Mouse (Mus musculus) CH12.LX (cell line): Measurements from ENCODE around the gene Rab11fip5. TPM values are rescaled to one million over a fixed set of nuclear protein-coding genes. Genes with fewer than 3 reads are reported as not detected.

Source experiments
- DNase-seq: peaks from one replicate; pipeline ENCODE4 v3.0.0-alpha.2; 2013; ENCODE audit errors: extremely low read depth
- H3K27ac ChIP-seq: 2 replicates; pipeline ENCODE4 v1.5.1; 2012; ENCODE audit warnings: low read depth, mild to moderate bottlenecking, control low read depth, moderate library complexity; ENCODE audit not compliant: insufficient read depth
- H3K27me3 ChIP-seq: replicated peaks from 2 replicates; pipeline ENCODE3; 2012; ENCODE audit warnings: inconsistent platforms
- H3K36me3 ChIP-seq, 2 experiments: replicated peaks in 1 of 2; 2 replicates each; pipeline versions ENCODE3 to v1.6.1; 2012; ENCODE audit warnings: inconsistent platforms in 1 of 2, low read length in 1 of 2, mild to moderate bottlenecking in 1 of 2, mixed read lengths in 1 of 2, moderate library complexity in 1 of 2; ENCODE audit not compliant: control insufficient read depth in 1 of 2, insufficient read depth in 1 of 2
- H3K4me1 ChIP-seq, 2 experiments: 2 replicates each; pipeline ENCODE4 v1.6.1; 2012; ENCODE audit warnings: inconsistent platforms in 1 of 2, moderate library complexity in 1 of 2; ENCODE audit not compliant: insufficient read depth in 2 of 2, control insufficient read depth in 1 of 2
- H3K4me2 ChIP-seq: 2 replicates; pipeline ENCODE4 v1.6.1; 2012; ENCODE audit warnings: low read depth, mild to moderate bottlenecking, control low read depth; ENCODE audit not compliant: poor library complexity, insufficient read depth, severe bottlenecking
- H3K4me3 ChIP-seq, 3 experiments: fragments of 150-350 bp in 1 of 3; sonication (generic) in 1 of 3; replicated peaks in 1 of 3; 2 replicates each; pipeline versions ENCODE3 to v1.5.1; 2011 to 2012; ENCODE audit warnings: low read depth in 2 of 3, low read length in 2 of 3, mild to moderate bottlenecking in 2 of 3, moderate library complexity in 2 of 3, control low read depth in 1 of 3, improper control_type of control experiment in 1 of 3, inconsistent platforms in 1 of 3, mixed read lengths in 1 of 3; ENCODE audit not compliant: poor library complexity in 1 of 3
- H3K79me2 ChIP-seq: replicated peaks from 2 replicates; pipeline ENCODE4 v1.6.1; 2012; ENCODE audit warnings: mild to moderate bottlenecking, moderate library complexity; ENCODE audit not compliant: control insufficient read depth, poor library complexity, insufficient read depth, severe bottlenecking; ENCODE audit errors: extremely low read depth
- H3K9ac ChIP-seq: 2 replicates; pipeline ENCODE4 v1.6.1; 2012; ENCODE audit warnings: low read depth, mild to moderate bottlenecking, control low read depth, moderate library complexity; ENCODE audit not compliant: insufficient read depth
- H3K9me3 ChIP-seq: replicated peaks from 2 replicates; pipeline ENCODE3; 2012; ENCODE audit warnings: low read length, inconsistent platforms, mixed read lengths
- E2F4 ChIP-seq: IDR thresholded peaks from 2 replicates; pipeline ENCODE4 v1.6.1; 2011; ENCODE audit warnings: low read depth, low read length, improper control_type of control experiment; ENCODE audit not compliant: insufficient replicate concordance
- ELF1 ChIP-seq: IDR thresholded peaks from 2 replicates; pipeline ENCODE4 v1.6.1; 2014; ENCODE audit warnings: low read depth, mild to moderate bottlenecking, inconsistent platforms, low read length, improper control_type of control experiment
- ETS1 ChIP-seq: conservative IDR thresholded peaks from 2 replicates; pipeline ENCODE4 v1.6.1; 2012; ENCODE audit warnings: low read depth, mild to moderate bottlenecking, inconsistent platforms, low read length, improper control_type of control experiment, moderate library complexity
- GABPA ChIP-seq: IDR thresholded peaks from 2 replicates; pipeline ENCODE4 v1.6.1; 2012; ENCODE audit warnings: low read depth, low read length, improper control_type of control experiment, inconsistent platforms; ENCODE audit not compliant: insufficient replicate concordance
- IRF4 ChIP-seq: IDR thresholded peaks from 2 replicates; pipeline ENCODE4 v1.6.1; 2014; ENCODE audit warnings: low read depth, mild to moderate bottlenecking, inconsistent platforms, low read length, improper control_type of control experiment
- JUN ChIP-seq: IDR thresholded peaks from 2 replicates; pipeline ENCODE4 v1.6.1; 2011; ENCODE audit warnings: low read depth, mild to moderate bottlenecking, low read length, improper control_type of control experiment, moderate library complexity; ENCODE audit not compliant: insufficient read depth
- JUND ChIP-seq: conservative IDR thresholded peaks from 2 replicates; pipeline ENCODE4 v1.6.1; 2011; ENCODE audit warnings: low read depth, low read length, improper control_type of control experiment
- MXI1 ChIP-seq: IDR thresholded peaks from 2 replicates; pipeline ENCODE4 v1.6.1; 2011; ENCODE audit warnings: mild to moderate bottlenecking, low read depth, low read length, improper control_type of control experiment
- POLR2A ChIP-seq: IDR thresholded peaks from 2 replicates; pipeline ENCODE4 v1.6.1; 2011; ENCODE audit warnings: low read depth, mild to moderate bottlenecking, improper control_type of control experiment, low read length
- RAD21 ChIP-seq: IDR thresholded peaks from 2 replicates; pipeline ENCODE4 v1.6.1; 2011; ENCODE audit warnings: low read depth, mild to moderate bottlenecking, low read length, improper control_type of control experiment, moderate library complexity
- SIN3A ChIP-seq: IDR thresholded peaks from 2 replicates; pipeline ENCODE4 v1.6.1; 2012; ENCODE audit warnings: low read length, improper control_type of control experiment, inconsistent platforms
- USF2 ChIP-seq: conservative IDR thresholded peaks from 2 replicates; pipeline ENCODE4 v1.6.1; 2011; ENCODE audit warnings: low read depth, low read length, improper control_type of control experiment
- ZKSCAN1 ChIP-seq: IDR thresholded peaks from 2 replicates; pipeline ENCODE4 v1.6.1; 2012; ENCODE audit warnings: low read depth, inconsistent platforms, low read length, improper control_type of control experiment, borderline replicate concordance
- ZMIZ1 ChIP-seq: IDR thresholded peaks from 2 replicates; pipeline ENCODE4 v1.6.1; 2012; ENCODE audit warnings: low read depth, mild to moderate bottlenecking, inconsistent platforms, low read length, improper control_type of control experiment
- ZNF384 ChIP-seq: IDR thresholded peaks from 2 replicates; pipeline ENCODE4 v1.6.1; 2012; ENCODE audit warnings: low read depth, low read length, improper control_type of control experiment, inconsistent platforms
- dilution Hi-C: fragments of 300-500 bp; cut with MboI; formaldehyde crosslinking; loops from 2 replicates; pipeline ENCODE4 v1.14.3; 2020; ENCODE audit warnings: low sequenced_read_pairs; ENCODE audit not compliant: extremely low pct_unique_long_range_greater_than_20kb, extremely low pct_ligation_motif_present
- in situ Hi-C: fragments of 300-500 bp; cut with MboI; formaldehyde crosslinking; loops from 3 replicates; pipeline ENCODE4 v1.14.3; 2019; ENCODE audit warnings: low sequenced_read_pairs, low pct_ligation_motif_present, low pct_unique_long_range_greater_than_20kb, mixed read lengths
- polyA plus RNA-seq: library from polyadenylated mRNA; unstranded; fragments of >175 nt; gene quantifications from 2 replicates; pipeline ENCODE4 v1.2.1, GENCODE M21; 2012; ENCODE audit warnings: low read depth; ENCODE audit not compliant: insufficient read length
- total RNA-seq, 2 experiments: library from RNA; depleted of rRNA; stranded (reverse); fragments of 300-350 nt in 1 of 2; fragments of >200 nt in 1 of 2; gene quantifications; 2 replicates each; pipeline ENCODE4 v1.2.3; 2012 to 2014

Rab11fip5 gene
- total and polyA plus RNA-seq, 3 experiments: 0.13 to 0.30 (median 0.17) TPM

DNA sequence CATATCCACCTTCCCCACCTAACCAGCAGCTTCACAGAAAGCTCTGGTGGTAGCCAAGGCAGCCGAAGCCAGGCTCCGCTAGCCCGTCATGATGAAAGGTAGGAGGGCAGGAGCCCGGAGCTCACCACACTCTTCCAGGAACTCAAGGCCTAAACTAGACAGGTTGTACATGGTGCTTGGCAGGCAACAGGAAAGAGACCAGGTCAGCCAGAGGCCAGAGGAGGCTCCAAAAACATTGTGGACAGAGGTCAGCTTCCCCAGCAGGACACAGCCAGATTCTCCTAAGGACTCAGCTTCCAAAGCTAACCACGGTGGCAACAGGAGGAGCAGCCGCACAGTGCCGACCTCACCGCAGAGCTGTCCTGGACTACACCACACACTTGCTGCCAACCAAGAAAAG, 31.4 kb downstream of the Rab11fip5 start:
- TF ChIP-seq POLR2A (no peak), E2F4 (no peak)
- no peak overlapping the region for H3K9ac ChIP-seq
- dilution Hi-C loops: no loop called here

DNA sequence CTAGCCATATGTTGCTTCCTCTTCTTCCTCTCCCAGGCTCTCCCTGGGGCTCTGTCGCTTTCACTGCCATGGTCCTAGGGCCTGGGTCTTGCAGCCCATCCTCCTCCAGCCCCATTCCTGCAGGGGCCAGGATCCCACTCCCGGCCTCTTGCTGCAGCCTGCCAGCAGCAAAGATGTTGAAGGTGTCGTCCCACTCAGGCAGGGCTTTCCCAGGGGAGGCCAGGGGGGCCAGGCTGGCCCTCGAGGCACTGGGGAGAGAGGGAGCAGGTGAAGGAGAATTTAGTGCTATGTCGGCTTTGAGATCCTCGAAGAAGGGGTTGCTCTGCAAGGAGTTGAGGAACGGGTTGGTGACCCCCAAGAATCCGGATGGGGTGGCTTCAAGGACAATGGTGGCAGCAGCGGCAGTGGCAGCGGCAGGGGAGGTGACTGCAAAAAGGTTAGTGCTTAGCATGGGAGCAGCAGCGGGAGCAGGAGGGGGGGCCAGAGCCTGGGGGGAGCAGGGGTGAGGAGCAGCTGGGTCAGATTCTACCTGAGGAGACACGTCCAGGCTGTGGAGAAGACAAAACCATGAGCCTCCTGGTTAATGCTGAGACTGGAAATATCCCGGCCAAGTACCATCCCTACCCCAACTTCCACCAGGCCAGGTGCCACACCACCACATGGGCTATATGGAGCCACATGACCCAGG, 32.5 kb downstream of the Rab11fip5 start:
- dilution Hi-C loops: no loop called here
- in situ Hi-C loops: no loop called here
- DNase-seq: no peak
- Histone ChIP-seq H3K9me3 (no peaks in the 10 kb centered on the region), H3K4me1 (no peaks in the 10 kb centered on the region), H3K9ac (no peak overlapping the region), H3K4me3 (no peak overlapping the region), H3K4me2 (no peak overlapping the region), H3K36me3 (no peaks in the 10 kb centered on the region), H3K27me3 (peaks cover 84% of the 10 kb centered on the region), H3K27ac (no peak overlapping the region), H3K79me2 (no peaks in the 10 kb centered on the region)
- TF ChIP-seq ZKSCAN1: no peak
- TF ChIP-seq ELF1: no peak
- no peak for TF ChIP-seq ZMIZ1
- TF ChIP-seq USF2: no peak
- TF ChIP-seq POLR2A: no peak
- TF ChIP-seq ETS1: no peak
- TF ChIP-seq IRF4: no peak
- no peak for TF ChIP-seq RAD21
- no peak for TF ChIP-seq GABPA
- TF ChIP-seq JUN: no peak
- no peak for TF ChIP-seq ZNF384

More for the DNA sequence above, 31.4 kb downstream of the Rab11fip5 start:
- no peak overlapping the region for H3K27ac ChIP-seq
- H3K4me1 ChIP-seq: no peaks in the 10 kb centered on the region
- H3K4me3 ChIP-seq: no peak overlapping the region
- no peak overlapping the region for H3K4me2 ChIP-seq
- no peak for DNase-seq
- in situ Hi-C loops: no loop called here
- peaks cover 84% of the 10 kb centered on the region for H3K27me3 ChIP-seq
- H3K79me2 ChIP-seq: no peaks in the 10 kb centered on the region
- H3K9me3 ChIP-seq: no peaks in the 10 kb centered on the region
- no peaks in the 10 kb centered on the region for H3K36me3 ChIP-seq

DNA sequence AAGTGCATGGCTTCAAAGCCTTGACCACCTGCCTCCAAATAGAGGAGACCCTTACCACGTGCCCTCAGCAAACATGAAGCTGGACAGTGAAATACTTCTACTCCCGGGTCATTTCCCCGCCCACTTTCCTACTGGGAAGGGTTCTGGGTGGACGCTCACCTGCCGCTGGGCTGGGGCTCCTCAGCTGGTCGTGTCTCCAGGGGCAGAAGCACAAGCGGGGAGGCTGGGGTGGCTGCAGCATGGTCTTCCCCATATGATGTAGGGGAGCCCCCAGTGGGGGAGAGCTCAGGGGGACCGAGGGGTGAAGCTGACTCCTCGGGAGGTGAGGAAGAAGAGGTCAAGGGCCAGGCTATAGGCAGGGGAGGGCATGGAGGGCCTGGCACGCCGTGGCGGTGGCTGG, 34.2 kb downstream of the Rab11fip5 start:
- H3K27me3 ChIP-seq: peaks cover 86% of the 10 kb centered on the region
- no peak for DNase-seq
- no peaks in the 10 kb centered on the region for H3K4me1 ChIP-seq
- TF ChIP-seq ZKSCAN1 (no peak), IRF4 (no peak), JUND (no peak), MXI1 (no peak), JUN (no peak), SIN3A (no peak)
- H3K4me3 ChIP-seq: no peak overlapping the region
- dilution Hi-C loops: no loop called here
- H3K27ac ChIP-seq: no peak overlapping the region
- no peaks in the 10 kb centered on the region for H3K79me2 ChIP-seq
- H3K9me3 ChIP-seq: no peaks in the 10 kb centered on the region
- H3K4me2 ChIP-seq: no peak overlapping the region
- H3K9ac ChIP-seq: no peak overlapping the region
- no peaks in the 10 kb centered on the region for H3K36me3 ChIP-seq
- in situ Hi-C loops: no loop called here
